Mouse (Mus musculus) testis, adult 2 months (tissue): ENCODE measurements at regions not wholly inside any gene's neighbourhood (a gene's known extent, or its start where the extent isn't known, plus 50 kb on each side); places are given as distances from the start of the nearest gene placed in this dataset.
A peak's percentile ranks its signal among the peaks of the same experiment; 100 is the strongest.

Experiments
- H3K27ac ChIP-seq: fragments of 200-500 bp; 2 replicates; pipeline ENCODE4 v1.5.1; 2012; ENCODE audit warnings: low read depth, low read length; ENCODE audit not compliant: control insufficient read depth, insufficient read depth
- H3K27me3 ChIP-seq: fragments of 200-500 bp; 2 replicates; pipeline ENCODE4 v1.6.1; 2012; ENCODE audit warnings: mild to moderate bottlenecking, low read length, moderate library complexity; ENCODE audit not compliant: control insufficient read depth, insufficient read depth
- H3K36me3 ChIP-seq: fragments of 200-500 bp; 2 replicates; pipeline ENCODE4 v1.6.1; 2012; ENCODE audit warnings: mild to moderate bottlenecking, low read length; ENCODE audit not compliant: control insufficient read depth, insufficient read depth
- H3K4me1 ChIP-seq: fragments of 200-500 bp; 2 replicates; pipeline ENCODE4 v1.6.1; 2012; ENCODE audit warnings: low read length; ENCODE audit not compliant: control insufficient read depth, insufficient read depth
- H3K4me3 ChIP-seq: fragments of 200-500 bp; 2 replicates; pipeline ENCODE4 v1.5.1; 2012; ENCODE audit warnings: low read depth, mild to moderate bottlenecking, low read length, moderate library complexity, mixed read lengths; ENCODE audit not compliant: control insufficient read depth
- CTCF ChIP-seq: fragments of 200-500 bp; IDR thresholded peaks from 2 replicates; pipeline ENCODE4 v1.5.1; 2012; ENCODE audit warnings: low read depth, mild to moderate bottlenecking, inconsistent platforms, low read length, moderate library complexity; ENCODE audit not compliant: control insufficient read depth, insufficient read depth, insufficient replicate concordance
- POLR2A ChIP-seq: fragments of 200-500 bp; IDR thresholded peaks from 2 replicates; pipeline ENCODE4 v1.6.1; 2012; ENCODE audit warnings: low read depth, mild to moderate bottlenecking, inconsistent platforms, low read length, moderate library complexity; ENCODE audit not compliant: control insufficient read depth

- Histone ChIP-seq H3K4me3 (no peak overlapping the region), H3K27me3 (no peaks in the 10 kb centered on the region), H3K36me3 (no peaks in the 10 kb centered on the region), H3K27ac (no peak overlapping the region), H3K4me1 (no peaks in the 10 kb centered on the region)
- no peak for TF ChIP-seq CTCF
- TF ChIP-seq POLR2A = no peak
Measured at GRCm38 (mm10) chr6:51702456-51703171, 178.9 kb downstream of the Snx10 start.

DNA sequence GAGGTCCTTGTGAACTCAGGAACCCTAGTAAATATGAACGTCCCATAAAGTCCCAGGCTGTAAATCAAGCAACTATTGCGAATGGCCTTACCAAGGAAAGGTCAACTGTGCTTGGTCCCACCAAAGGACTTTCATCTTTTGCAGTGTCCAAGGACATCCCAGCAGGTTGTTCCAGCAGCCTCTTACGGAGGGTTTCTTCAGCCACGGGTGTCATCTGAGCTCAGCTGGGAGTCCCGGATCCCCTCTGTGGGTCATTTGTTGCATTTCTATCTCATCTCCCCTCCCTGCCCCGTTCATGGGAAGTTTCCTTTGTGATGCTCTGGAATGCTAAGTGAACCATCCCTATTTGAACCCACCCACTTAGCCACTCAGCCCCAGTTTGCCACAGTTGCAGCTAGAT lies 184.3 kb downstream of the Snx10 start:
- Histone ChIP-seq H3K4me3 (no peak overlapping the region), H3K27me3 (no peaks in the 10 kb centered on the region), H3K27ac (no peak overlapping the region), H3K4me1 (peaks cover 12% of the 10 kb centered on the region), H3K36me3 (no peaks in the 10 kb centered on the region)
- TF ChIP-seq POLR2A (no peak), CTCF (no peak)

- no peak overlapping the region for H3K4me3 ChIP-seq
- TF ChIP-seq POLR2A = no peak
- no peak for TF ChIP-seq CTCF
- no peaks in the 10 kb centered on the region for H3K36me3 ChIP-seq
- no peaks in the 10 kb centered on the region for H3K27me3 ChIP-seq
- H3K27ac ChIP-seq = no peak overlapping the region
- peaks cover 12% of the 10 kb centered on the region for H3K4me1 ChIP-seq
Measured at GRCm38 (mm10) chr6:51708668-51709339, 185.1 kb downstream of the Snx10 start.

DNA sequence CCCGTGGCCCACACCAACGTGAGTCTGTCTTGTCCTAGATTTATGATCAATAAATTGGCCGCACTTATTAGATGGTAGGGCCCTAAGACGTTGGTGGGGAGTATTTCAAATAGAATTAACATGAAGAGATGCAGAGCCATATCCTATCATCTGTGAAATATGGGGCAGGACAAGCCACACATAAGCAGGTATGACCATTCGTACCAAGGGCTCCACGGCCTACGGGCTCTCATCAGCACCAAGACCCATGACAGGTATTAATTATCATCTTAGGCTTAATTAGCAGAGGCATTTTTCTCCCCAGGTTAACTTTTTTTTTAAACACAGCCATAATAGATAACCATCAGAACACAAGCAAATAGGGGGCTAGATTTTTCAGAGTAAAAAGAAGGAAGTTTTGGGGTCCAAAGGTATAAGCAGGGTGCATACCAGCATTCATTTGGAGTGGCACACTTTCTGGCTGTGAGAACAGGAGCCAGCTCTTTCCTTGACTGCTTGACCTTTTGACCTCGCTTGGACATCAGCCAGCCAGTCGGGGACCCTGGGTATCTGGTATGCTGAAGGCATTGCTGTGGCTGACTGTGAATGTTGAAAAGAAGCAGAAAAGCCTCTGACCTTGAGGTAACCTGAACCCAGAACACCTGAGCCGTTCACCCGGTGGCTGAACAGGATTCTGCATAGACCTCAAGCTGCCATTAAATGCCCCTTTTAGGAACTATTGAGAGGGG lies 185.8 kb downstream of the Snx10 start:
- H3K27me3 ChIP-seq = no peaks in the 10 kb centered on the region
- TF ChIP-seq POLR2A (no peak), CTCF (no peak)
- H3K4me3 ChIP-seq = no peak overlapping the region
- H3K4me1 ChIP-seq = peaks cover 12% of the 10 kb centered on the region
- H3K27ac ChIP-seq = no peak overlapping the region
- no peaks in the 10 kb centered on the region for H3K36me3 ChIP-seq

DNA sequence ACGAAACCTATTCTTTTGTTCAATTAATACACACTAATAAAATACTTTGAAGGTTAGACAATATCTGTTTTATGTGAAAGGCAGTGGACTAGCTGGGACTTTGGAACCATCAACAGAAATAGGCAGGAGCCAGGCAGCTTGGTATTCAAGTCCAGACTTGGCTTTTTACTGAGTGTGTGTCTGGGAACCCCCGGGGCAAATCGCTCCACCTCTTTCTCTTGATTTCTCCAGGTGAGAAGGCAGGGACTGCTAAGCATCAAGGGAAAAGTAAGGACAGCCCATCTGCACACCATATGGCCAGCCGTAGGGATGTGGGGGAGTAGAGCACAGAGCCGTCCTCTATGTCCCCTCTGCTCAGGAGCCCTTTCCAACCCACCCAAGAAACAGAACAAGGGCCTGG lies 186.5 kb downstream of the Snx10 start:
- Histone ChIP-seq H3K27ac (peak overlapping the region; percentile 66; the same call in 1 of the 2 replicates), H3K4me3 (no peak overlapping the region), H3K27me3 (no peaks in the 10 kb centered on the region)

DNA sequence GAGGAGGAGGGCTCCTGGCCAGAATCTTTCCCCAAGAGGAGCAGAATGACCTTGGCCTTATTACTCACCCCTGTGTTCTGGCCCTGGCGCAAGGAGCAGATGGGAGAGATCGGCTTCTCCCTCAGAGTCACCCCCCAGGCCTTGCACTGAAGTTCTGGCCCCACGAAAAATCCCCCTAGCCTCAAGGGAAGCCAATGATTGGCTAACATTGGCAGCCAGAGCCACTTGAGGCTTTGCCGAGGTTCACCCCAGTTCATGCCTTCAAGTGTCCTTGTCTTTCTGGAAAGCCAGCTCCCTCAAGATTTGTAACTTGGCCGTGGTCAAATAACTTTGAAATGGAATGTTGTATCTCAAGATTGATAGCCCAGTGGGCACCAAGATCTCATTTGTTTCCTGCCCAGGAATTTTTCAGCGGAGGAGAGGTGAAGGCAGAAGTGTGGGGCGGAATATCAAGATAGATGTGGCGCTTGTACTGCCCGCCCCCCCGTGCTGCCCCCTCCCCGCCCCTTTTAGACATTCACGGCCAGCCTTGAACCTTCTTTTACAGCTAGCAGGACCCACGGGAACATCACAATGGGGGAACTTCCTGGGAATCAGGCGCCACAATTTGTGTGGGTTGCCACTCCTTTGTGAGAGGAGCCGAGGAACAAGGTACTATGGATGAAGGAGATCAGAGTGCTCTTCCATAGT lies 187.4 kb downstream of the Snx10 start:
- Histone ChIP-seq H3K4me3 (peak overlapping the region; percentile 17; the same call in 1 of the 2 replicates), H3K27me3 (no peaks in the 10 kb centered on the region), H3K36me3 (no peaks in the 10 kb centered on the region), H3K27ac (peak overlapping the region; percentile 73), H3K4me1 (peaks cover 12% of the 10 kb centered on the region)
- TF ChIP-seq CTCF (no peak), POLR2A (peak; percentile 30; the same call in 1 of the 2 replicates)

More for the DNA sequence above, 186.5 kb downstream of the Snx10 start:
- no peak for TF ChIP-seq POLR2A
- TF ChIP-seq CTCF = no peak
- H3K4me1 ChIP-seq = peaks cover 12% of the 10 kb centered on the region
- H3K36me3 ChIP-seq = no peaks in the 10 kb centered on the region
